In the genomic region with DNA sequence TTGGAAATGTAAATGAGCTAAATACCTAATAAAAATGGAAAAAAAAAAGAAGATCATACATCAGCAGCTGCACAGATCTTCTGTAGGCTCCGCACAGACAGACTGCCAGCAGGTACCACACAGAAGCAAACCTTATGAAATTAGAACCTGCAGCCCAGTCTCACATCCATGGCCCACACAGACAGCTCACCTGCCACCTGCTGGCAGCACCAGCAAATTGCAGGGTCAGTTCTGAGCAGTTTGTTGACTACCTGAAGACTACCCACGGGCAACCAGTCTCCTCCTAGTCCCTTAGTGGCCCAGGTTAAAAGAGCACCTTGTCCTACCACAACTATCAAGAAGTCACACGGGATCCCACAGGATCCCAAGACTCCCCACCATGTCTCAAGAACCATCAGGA, we compare ENCODE assay signal across 9 mouse cellular contexts.
DNase-seq lines count a peak whose midpoint lies in the region; ATAC-seq and TF ChIP-seq lines count a peak whose summit lies in the region.
"Had no signal": no experiment of that assay in that cellular context is flagged by ENCODE, and none has a peak within 500 bp of the region (broad histone marks: within the 10 kb centered on the region; RNA-seq: fewer than 3 reads in every experiment).

No protein-coding gene starts in this region.

- H3K27me3 ChIP-seq in midbrain, postnatal 0 days (ENCODE audit: insufficient read depth, low read length) = no peaks in the 10 kb centered on the region
- no peaks in the 10 kb centered on the region for H3K27me3 ChIP-seq in midbrain, embryonic 13.5 days
- H3K27me3 ChIP-seq in small intestine, adult 2 months (ENCODE audit: control insufficient read depth, insufficient read depth, low read length) = no peaks in the 10 kb centered on the region
- H3K27me3 ChIP-seq: hindbrain, embryonic 15.5 days had no signal

- no peak overlapping the region for H3K4me3 ChIP-seq in midbrain, postnatal 0 days (ENCODE audit: low read depth, low read length)
- no peak overlapping the region for H3K4me3 ChIP-seq in midbrain, embryonic 13.5 days (replicated peaks)
- H3K4me3 ChIP-seq in small intestine, adult 2 months (ENCODE audit: low read depth, low read length) = no peak overlapping the region
- H3K4me3 ChIP-seq: hindbrain, embryonic 15.5 days had no signal

- H3K9ac ChIP-seq in midbrain, postnatal 0 days (replicated peaks; ENCODE audit: low read length, poor library complexity, severe bottlenecking) = no peak overlapping the region
- H3K9ac ChIP-seq in midbrain, embryonic 13.5 days (replicated peaks) = no peak overlapping the region
- H3K9ac ChIP-seq: hindbrain, embryonic 15.5 days had no signal

- TF ChIP-seq CTCF in midbrain, postnatal 0 days (IDR thresholded peaks at IDR 0.05) = peak; percentile 42
- TF ChIP-seq CTCF in small intestine, adult 2 months (IDR thresholded peaks at IDR 0.05; ENCODE audit: extremely low read depth, insufficient read length, insufficient replicate concordance, low read depth, low read length) = peak; percentile 36; the same call in 1 of the 2 replicates

- H3K4me2 ChIP-seq in midbrain, postnatal 0 days (ENCODE audit: low read depth, low read length, poor library complexity, severe bottlenecking) = no peak overlapping the region
- no peak overlapping the region for H3K4me2 ChIP-seq in midbrain, embryonic 13.5 days (replicated peaks)
- H3K4me2 ChIP-seq: hindbrain, embryonic 15.5 days had no signal

- ATAC-seq in midbrain, postnatal 0 days (ENCODE audit: low FRiP score) = no peak
- no peak for ATAC-seq in midbrain, embryonic 13.5 days

- DNase-seq in gastrocnemius, adult 18-20 months (ENCODE audit: low spot score) = peak; percentile 7
- no peak for DNase-seq in gastrocnemius, postnatal 4 days (ENCODE audit: low spot score in 2 of 2)
- DNase-seq in midbrain, postnatal 0 days (ENCODE audit: low spot score) = no peak
- DNase-seq in embryo, embryonic 10 days (ENCODE audit: low spot score) = peak; percentile 41
- no peak for DNase-seq in ovary, postnatal 10 days (ENCODE audit: low spot score)
- DNase-seq in urinary bladder, adult 2 months (ENCODE audit: low spot score) = no peak

- H3K4me1 ChIP-seq in midbrain, postnatal 0 days (ENCODE audit: insufficient read depth, low read length) = no peaks in the 10 kb centered on the region
- peaks cover 22% of the 10 kb centered on the region for H3K4me1 ChIP-seq in midbrain, embryonic 13.5 days (replicated peaks)
- H3K4me1 ChIP-seq in small intestine, adult 2 months (ENCODE audit: control insufficient read depth, insufficient read depth, insufficient read length, low read length) = no peaks in the 10 kb centered on the region

- no peaks in the 10 kb centered on the region for H3K36me3 ChIP-seq in midbrain, postnatal 0 days (ENCODE audit: insufficient read depth, low read length)
- no peaks in the 10 kb centered on the region for H3K36me3 ChIP-seq in midbrain, embryonic 13.5 days
- no peaks in the 10 kb centered on the region for H3K36me3 ChIP-seq in small intestine, adult 2 months (ENCODE audit: control insufficient read depth, insufficient read depth, low read length)
- H3K36me3 ChIP-seq: hindbrain, embryonic 15.5 days had no signal

- 77% methylated on average over 3 of the region's 3 CpGs for WGBS in midbrain, postnatal 0 days
- 81% methylated on average over 3 of the region's 3 CpGs for WGBS in midbrain, embryonic 13.5 days
- WGBS in small intestine, adult 2 months = 68% methylated on average over 3 of the region's 3 CpGs

- no peak overlapping the region for H3K27ac ChIP-seq in midbrain, postnatal 0 days (ENCODE audit: low read depth, low read length)
- no peak overlapping the region for H3K27ac ChIP-seq in midbrain, embryonic 13.5 days
- no peak overlapping the region for H3K27ac ChIP-seq in small intestine, adult 2 months (ENCODE audit: insufficient read depth, low read depth, low read length)
- H3K27ac ChIP-seq: hindbrain, embryonic 15.5 days had no signal

- H3K9me3 ChIP-seq in midbrain, postnatal 0 days (ENCODE audit: low read length) = no peaks in the 10 kb centered on the region
- H3K9me3 ChIP-seq in midbrain, embryonic 13.5 days = 0 out of 2 replicates have a peak, but pooled peaks cover 2% of the 10 kb centered on the region
- H3K9me3 ChIP-seq: hindbrain, embryonic 15.5 days had no signal

- no peak for TF ChIP-seq POLR2A in small intestine, adult 2 months (IDR thresholded peaks at IDR 0.05; ENCODE audit: low read depth, low read length)

Comparison
In these comparisons a context has a peak if more than half of its experiments do, and no peak if none do; other contexts are left out.
1. DNase-seq: peak in gastrocnemius, adult 18-20 months (single experiment) and embryo, embryonic 10 days (single experiment); none in gastrocnemius, postnatal 4 days (0 of 2), midbrain, postnatal 0 days (single experiment), ovary, postnatal 10 days (single experiment) and urinary bladder, adult 2 months (single experiment).